Mouse (Mus musculus): ENCODE results near the gene Ccdc78. TPM values are rescaled to one million over a fixed set of nuclear protein-coding genes. Genes with fewer than 3 reads are reported as not detected.

Ccdc78 gene
- polyA plus RNA-seq, 2 experiments = 0.10 TPM; not detected in 1

DNA sequence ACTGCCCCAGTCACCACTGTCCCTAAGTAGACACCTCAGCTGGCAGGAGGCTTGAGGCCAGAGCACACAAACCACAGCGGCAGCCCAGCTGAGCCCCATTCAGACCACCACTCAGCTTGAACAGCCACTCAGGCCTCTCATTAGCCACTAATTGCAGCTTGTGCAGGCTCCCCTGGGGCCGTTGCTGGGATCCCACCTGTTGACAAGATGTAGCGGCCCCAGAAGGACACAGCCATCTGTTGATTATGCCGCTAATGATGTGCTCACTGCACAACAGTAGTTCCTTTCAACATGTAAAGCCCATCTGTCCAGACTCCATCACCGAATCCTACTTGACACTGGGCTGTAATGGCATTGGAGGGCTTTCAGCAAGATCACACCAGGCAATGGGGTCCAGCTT lies 20.5 kb upstream of the Ccdc78 start:
- H3K9ac ChIP-seq (ENCODE audit: low read depth, low read length, severe bottlenecking) = no peak overlapping the region
- H3K27me3 ChIP-seq (ENCODE audit: control insufficient read depth, insufficient read depth, low read length) = no peaks in the 10 kb centered on the region
- no peak for DNase-seq (ENCODE audit: low spot score)
- no peak for ATAC-seq (ENCODE audit: low FRiP score, low read depth)
- H3K4me1 ChIP-seq (ENCODE audit: control insufficient read depth, insufficient read depth, low read length) = no peaks in the 10 kb centered on the region
- H3K27ac ChIP-seq (replicated peaks; ENCODE audit: low read depth, low read length) = no peak overlapping the region
- H3K9me3 ChIP-seq (ENCODE audit: control insufficient read depth, low read length) = no peaks in the 10 kb centered on the region
- no peak for TF ChIP-seq POLR2A (IDR thresholded peaks at IDR 0.05; ENCODE audit: borderline replicate concordance, extremely low read depth, insufficient read depth, insufficient read length)
- H3K36me3 ChIP-seq (ENCODE audit: control insufficient read depth, insufficient read depth, low read length) = no peaks in the 10 kb centered on the region
- 8% methylated on average over 5 of the region's 5 CpGs for WGBS
- no peak overlapping the region for H3K4me3 ChIP-seq (replicated peaks; ENCODE audit: low read length)
- no peak overlapping the region for H3K4me2 ChIP-seq (replicated peaks; ENCODE audit: low read depth, low read length, severe bottlenecking)

DNA sequence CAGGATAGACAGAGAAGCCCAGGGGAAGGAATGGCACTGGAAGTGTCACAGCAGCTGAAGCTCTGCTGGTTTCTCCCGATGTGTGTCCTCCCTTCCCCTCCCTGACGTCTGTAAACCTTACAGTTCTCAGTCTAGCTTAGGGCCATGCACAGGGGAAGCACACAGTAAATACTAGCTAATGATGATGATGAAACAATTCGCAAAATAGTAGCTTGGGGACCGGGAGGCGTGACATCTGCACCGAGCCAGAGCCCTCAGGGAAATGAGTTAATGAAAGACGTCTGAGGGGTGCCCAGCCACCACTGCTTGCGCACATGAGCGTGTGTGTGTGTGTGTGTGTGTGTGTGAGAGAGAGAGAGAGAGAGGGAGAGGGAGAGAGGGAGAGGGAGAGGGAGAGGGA lies 17.0 kb upstream of the Ccdc78 start:
- Histone ChIP-seq H3K9ac (ENCODE audit: low read depth, low read length, severe bottlenecking) (no peak overlapping the region), H3K36me3 (ENCODE audit: control insufficient read depth, insufficient read depth, low read length) (no peaks in the 10 kb centered on the region), H3K9me3 (ENCODE audit: control insufficient read depth, low read length) (no peaks in the 10 kb centered on the region), H3K4me3 (replicated peaks; ENCODE audit: low read length) (no peak overlapping the region), H3K27me3 (ENCODE audit: control insufficient read depth, insufficient read depth, low read length) (no peaks in the 10 kb centered on the region), H3K27ac (replicated peaks; ENCODE audit: low read depth, low read length) (no peak overlapping the region), H3K4me1 (ENCODE audit: control insufficient read depth, insufficient read depth, low read length) (peaks cover 3% of the 10 kb centered on the region), H3K4me2 (replicated peaks; ENCODE audit: low read depth, low read length, severe bottlenecking) (no peak overlapping the region)
- DNase-seq (ENCODE audit: low spot score) (no peak), ATAC-seq (ENCODE audit: low FRiP score, low read depth) (no peak)
- 28% methylated on average over 9 of the region's 9 CpGs for WGBS
- TF ChIP-seq POLR2A (IDR thresholded peaks at IDR 0.05; ENCODE audit: borderline replicate concordance, extremely low read depth, insufficient read depth, insufficient read length) = no peak

DNA sequence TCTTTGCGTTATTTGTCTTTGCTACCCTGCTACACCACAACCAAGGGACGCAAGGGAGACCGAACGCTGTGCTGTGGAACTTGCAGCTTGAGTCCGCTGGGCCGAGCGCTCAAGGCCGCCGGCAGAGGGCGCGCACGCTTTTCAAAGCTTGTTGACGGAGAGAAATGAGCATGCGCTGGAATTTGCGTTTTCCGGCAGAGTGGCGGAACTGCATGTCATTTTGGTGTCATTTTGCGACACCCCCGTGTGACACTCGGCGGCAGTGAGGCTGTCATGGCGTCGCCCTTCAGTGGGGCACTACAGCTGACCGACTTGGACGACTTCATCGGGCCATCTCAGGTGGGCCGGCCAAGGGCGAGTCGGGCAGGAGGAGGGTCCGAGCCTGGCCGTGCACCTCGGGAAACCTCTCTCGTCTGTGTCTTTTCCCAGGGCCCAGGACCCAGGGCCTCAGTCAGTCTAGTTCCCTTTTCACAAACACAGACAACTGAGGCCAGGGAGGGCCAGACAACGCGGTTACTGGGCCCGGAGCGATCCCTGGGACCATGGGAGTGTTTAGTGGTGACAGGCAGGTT lies 12.7 kb upstream of the Ccdc78 start, which contains the start of gene Narfl:
Gene Narfl (plus strand): TSS at position 228 of the 572 bp plus-strand sequence.
- peak within 1 kb of the TSS; percentile 80 for H3K4me2 ChIP-seq (replicated peaks; ENCODE audit: low read depth, low read length, severe bottlenecking)
- peak within 1 kb of the TSS; percentile 69 for H3K4me3 ChIP-seq (replicated peaks; ENCODE audit: low read length)
- H3K9me3 ChIP-seq (ENCODE audit: control insufficient read depth, low read length) = no peaks in the 10 kb centered on the region
- no peaks in the 10 kb centered on the region for H3K27me3 ChIP-seq (ENCODE audit: control insufficient read depth, insufficient read depth, low read length)
- WGBS = under 1% methylated on average over 37 of the region's 37 CpGs
- H3K4me1 ChIP-seq (ENCODE audit: control insufficient read depth, insufficient read depth, low read length) = peaks cover 5% of the 10 kb centered on the region
- DNase-seq (ENCODE audit: low spot score) = peak; percentile 96
- peak; percentile 53; the same call in 1 of the 2 replicates for TF ChIP-seq POLR2A (IDR thresholded peaks at IDR 0.05; ENCODE audit: borderline replicate concordance, extremely low read depth, insufficient read depth, insufficient read length)
- H3K9ac ChIP-seq (ENCODE audit: low read depth, low read length, severe bottlenecking) = peak within 1 kb of the TSS; percentile 77
- no peak within 1 kb of the TSS for H3K27ac ChIP-seq (replicated peaks; ENCODE audit: low read depth, low read length)
- peaks cover 9% of the 10 kb centered on the region for H3K36me3 ChIP-seq (ENCODE audit: control insufficient read depth, insufficient read depth, low read length)
- peak; percentile 87 for ATAC-seq (ENCODE audit: low FRiP score, low read depth)

DNA sequence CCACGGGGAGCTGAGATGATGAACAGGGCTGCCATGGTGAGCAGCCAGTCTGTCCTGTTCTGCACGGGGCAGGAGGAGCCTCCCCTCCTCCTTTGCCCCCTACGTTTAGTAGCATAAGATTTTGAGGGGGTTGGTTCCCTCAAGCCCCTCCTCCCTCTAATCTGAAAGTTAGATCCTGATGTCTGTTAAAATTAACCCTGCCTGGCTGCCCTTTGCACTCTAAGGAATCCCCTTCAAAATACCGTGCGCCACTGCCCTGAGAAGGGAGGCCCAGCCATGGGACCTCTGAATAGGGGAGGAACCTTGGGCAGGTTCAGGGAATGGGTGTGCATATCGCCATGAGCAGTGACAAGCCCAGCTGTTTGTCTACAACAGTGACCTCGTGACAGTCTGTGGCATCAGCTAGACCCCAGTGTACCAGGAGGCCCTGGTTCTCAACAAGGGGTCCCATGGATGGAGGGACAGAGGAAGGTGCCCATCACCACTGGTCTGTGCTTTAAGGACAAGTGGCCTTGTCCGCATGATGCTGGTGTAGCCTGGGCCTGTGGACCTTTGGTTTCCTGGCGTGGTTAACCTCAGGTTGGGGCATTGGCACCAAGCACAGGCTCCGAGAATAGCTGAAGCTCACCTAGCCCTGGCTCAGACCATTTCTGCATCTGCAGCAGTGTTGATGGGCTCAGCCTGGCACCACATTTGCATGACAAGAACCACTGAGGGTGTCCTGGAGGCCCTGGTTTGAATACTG lies 10.9 kb upstream of the Ccdc78 start:
- 82% methylated on average over 10 of the region's 10 CpGs for WGBS
- ATAC-seq (ENCODE audit: low FRiP score, low read depth) (no peak), DNase-seq (ENCODE audit: low spot score) (no peak)
- no peak overlapping the region for H3K27ac ChIP-seq (replicated peaks; ENCODE audit: low read depth, low read length)
- H3K36me3 ChIP-seq (ENCODE audit: control insufficient read depth, insufficient read depth, low read length) = peaks cover 9% of the 10 kb centered on the region
- no peak overlapping the region for H3K9ac ChIP-seq (ENCODE audit: low read depth, low read length, severe bottlenecking)
- peaks cover 5% of the 10 kb centered on the region for H3K4me1 ChIP-seq (ENCODE audit: control insufficient read depth, insufficient read depth, low read length)
- no peaks in the 10 kb centered on the region for H3K27me3 ChIP-seq (ENCODE audit: control insufficient read depth, insufficient read depth, low read length)
- no peak for TF ChIP-seq POLR2A (IDR thresholded peaks at IDR 0.05; ENCODE audit: borderline replicate concordance, extremely low read depth, insufficient read depth, insufficient read length)
- no peak overlapping the region for H3K4me2 ChIP-seq (replicated peaks; ENCODE audit: low read depth, low read length, severe bottlenecking)
- no peaks in the 10 kb centered on the region for H3K9me3 ChIP-seq (ENCODE audit: control insufficient read depth, low read length)
- no peak overlapping the region for H3K4me3 ChIP-seq (replicated peaks; ENCODE audit: low read length)

DNA sequence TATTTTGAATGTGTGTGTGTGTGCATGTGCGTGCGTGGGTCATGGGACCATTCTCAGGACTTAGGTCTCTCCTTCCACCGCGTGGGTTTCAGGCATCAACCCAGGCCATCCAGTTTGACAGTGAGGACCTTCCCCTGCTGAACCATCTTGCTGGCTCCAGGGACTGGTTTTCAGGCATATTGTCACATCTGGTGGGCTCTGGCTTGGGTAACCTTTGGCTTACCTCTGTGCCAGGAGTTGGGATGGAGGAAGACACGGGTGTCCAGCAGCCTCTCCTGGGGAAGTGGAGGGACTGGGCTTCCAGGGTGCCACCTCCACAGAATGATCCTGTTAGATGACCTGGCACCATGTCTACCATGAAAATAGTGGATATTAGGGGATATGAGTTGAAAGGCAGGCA lies 8.4 kb upstream of the Ccdc78 start:
- WGBS = 94% methylated on average over 5 of the region's 5 CpGs
- peaks cover 5% of the 10 kb centered on the region for H3K4me1 ChIP-seq (ENCODE audit: control insufficient read depth, insufficient read depth, low read length)
- no peak for ATAC-seq (ENCODE audit: low FRiP score, low read depth)

More for the DNA sequence above, 8.4 kb upstream of the Ccdc78 start:
- Histone ChIP-seq H3K4me3 (replicated peaks; ENCODE audit: low read length) (no peak overlapping the region), H3K27me3 (ENCODE audit: control insufficient read depth, insufficient read depth, low read length) (no peaks in the 10 kb centered on the region), H3K36me3 (ENCODE audit: control insufficient read depth, insufficient read depth, low read length) (peaks cover 26% of the 10 kb centered on the region), H3K9ac (ENCODE audit: low read depth, low read length, severe bottlenecking) (no peak overlapping the region), H3K27ac (replicated peaks; ENCODE audit: low read depth, low read length) (no peak overlapping the region), H3K9me3 (ENCODE audit: control insufficient read depth, low read length) (no peaks in the 10 kb centered on the region), H3K4me2 (replicated peaks; ENCODE audit: low read depth, low read length, severe bottlenecking) (no peak overlapping the region)
- no peak for TF ChIP-seq POLR2A (IDR thresholded peaks at IDR 0.05; ENCODE audit: borderline replicate concordance, extremely low read depth, insufficient read depth, insufficient read length)
- no peak for DNase-seq (ENCODE audit: low spot score)
